Mouse (Mus musculus): ENCODE results near the gene Nfam1.

Gene Nfam1

DNA sequence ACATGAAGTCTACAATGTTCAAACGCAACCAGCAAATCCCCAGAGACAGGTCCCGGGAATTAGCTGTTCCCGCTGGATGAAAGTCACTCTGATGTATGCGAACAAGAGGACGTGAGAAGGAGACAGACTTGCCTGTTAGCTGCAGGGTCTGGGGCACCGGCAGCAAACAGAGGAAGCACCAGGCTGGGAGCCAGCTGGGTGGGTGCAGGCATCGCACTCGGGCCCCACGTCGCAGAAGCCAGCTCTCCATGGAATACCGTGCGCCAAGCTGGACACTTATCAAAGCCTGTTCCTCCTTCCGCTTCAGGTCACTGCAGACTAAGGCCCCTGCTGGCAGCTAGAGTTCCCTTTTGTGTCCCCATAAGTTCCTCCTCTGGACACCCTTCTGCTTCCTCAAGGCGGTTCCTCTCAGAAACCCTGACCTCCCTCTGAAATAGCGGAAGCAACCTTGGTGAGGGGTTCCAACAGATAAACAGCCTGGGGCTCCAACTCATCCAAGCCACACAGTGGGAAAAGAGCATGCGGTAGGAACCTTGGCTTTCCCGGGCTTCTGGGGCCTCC, at the start of gene Nfam1:
Gene Nfam1 (minus strand): TSS at position 326 of the 561 bp plus-strand sequence.
- in situ Hi-C loops (cut with MboI, MseI) = no loop called here

DNA sequence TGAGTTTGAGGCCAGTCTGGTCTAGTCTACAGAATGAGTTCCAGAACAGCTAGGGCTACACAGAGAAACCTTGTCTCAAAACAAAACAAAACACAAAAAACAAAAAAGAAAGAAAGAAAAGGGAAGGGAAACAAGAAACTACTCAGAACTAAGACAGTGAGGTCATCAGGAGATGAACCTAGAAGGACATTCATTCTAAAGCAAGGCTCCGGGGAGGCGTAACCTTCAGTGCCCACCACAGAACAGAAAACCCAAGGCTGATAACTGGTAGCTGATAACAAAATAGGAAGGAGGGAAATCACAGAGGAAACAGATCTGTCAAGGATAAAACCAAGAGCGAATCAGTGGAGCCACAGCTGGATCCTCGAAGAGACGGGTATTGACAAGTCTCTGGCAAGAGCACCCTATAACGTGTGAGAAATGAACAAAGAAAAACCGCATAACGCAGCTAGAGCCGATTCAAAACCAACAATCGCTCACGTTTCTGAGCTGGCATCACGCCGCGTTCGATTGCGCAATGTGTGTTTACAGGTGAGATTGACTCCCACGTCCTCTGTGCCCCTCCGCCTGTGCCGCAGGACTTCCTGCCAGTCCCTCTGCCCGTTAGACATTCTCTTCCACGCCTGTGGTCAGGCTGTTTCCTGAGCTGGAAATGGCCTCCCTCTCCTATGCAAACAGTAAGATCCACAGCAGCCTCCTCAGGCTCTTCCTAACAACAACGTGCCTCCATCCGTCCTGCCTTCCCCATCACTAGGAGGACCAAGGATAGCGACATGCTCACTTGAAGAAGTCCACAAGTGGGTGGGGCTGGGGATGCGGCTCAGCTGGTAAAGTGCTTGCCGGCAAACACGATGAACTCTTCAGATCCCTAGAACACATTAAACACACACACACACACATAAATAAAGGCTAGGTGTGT, 42.8 kb upstream of the Nfam1 start:
- in situ Hi-C loops (cut with MboI, MseI) = no loop called here

DNA sequence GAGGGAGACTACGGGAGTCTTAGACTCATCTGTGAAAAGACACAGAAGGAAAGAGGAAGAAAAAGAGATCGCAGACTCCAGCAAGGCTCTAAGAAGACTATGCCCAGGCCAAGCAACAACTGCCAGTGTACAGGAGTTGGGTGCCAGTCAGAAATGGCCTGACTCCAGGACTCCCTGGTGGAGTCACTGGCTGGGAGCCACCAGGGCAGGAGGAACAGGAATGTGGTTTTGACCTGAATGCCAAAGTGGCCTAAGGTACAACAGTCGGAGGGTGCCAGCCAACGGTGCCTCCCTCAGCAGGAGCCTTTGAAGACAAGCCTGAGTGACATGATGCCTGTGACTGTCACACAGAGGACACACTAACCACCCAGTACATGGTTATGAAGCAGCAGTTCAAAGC, 41.1 kb upstream of the Nfam1 start:
- in situ Hi-C loops (cut with MboI, MseI) = no loop called here

DNA sequence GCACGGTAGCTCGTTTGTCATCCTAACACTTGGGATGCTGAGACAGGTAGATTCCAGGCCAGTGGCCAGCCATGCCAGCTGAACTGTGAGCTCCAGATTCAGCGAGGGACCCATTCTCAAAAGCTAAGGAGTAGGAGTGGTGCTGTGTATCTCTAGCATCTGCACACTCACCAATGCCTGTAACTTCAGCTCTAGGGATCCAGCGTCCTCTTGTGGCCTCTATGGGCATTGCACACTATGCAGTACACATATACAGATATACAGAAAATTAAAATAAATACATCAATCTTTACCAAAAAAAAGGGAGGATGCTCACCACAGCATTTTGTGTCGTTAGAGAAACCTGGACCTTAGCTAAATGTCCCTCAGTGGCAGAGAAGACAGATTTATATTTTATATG, 38.6 kb upstream of the Nfam1 start:
- in situ Hi-C loops (cut with MboI, MseI) = no loop called here

DNA sequence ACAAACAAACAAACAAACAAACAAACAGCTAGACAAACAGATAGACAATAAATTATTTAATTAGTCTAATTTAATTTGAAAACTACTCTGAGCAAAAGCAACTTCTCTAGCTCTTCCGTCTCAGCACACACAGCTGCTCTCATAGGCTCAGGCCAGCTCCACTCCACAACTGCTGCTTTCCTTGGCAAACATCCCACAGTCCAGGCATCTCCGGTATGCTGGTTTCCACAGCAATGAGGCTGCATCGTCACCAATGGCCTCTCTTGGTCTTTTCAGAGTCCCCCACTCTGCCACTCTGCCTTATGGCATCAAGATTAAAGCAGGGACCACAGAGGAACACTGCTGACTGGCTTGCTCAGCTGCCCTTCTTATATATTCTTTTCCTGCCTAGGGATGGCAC, 37.8 kb upstream of the Nfam1 start:
- in situ Hi-C loops (cut with MboI, MseI) = no loop called here

DNA sequence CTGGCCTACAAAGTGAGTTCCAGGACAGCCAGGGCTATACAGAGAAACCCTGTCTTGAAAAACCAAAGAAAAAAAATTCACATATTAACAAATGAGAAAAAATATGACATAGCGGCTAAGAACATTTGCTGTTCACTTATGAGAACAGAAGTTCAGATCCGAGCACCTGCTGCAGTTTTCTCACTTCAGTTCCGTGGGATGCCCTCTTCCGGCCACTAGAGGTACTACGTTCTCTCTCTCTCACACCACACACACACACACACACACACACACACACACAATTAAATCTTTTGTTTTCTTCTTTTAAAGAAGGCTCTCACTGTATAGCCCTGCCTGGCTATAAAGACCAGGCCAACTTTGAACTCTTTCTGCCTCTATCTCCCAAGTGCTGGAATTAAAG, 35.2 kb upstream of the Nfam1 start:
- in situ Hi-C loops (cut with MboI, MseI) = loop anchor here (10.0 kb wide), 2 partner anchors 513 to 727 kb away; partner anchors contain the start of gene Cyp2d12

DNA sequence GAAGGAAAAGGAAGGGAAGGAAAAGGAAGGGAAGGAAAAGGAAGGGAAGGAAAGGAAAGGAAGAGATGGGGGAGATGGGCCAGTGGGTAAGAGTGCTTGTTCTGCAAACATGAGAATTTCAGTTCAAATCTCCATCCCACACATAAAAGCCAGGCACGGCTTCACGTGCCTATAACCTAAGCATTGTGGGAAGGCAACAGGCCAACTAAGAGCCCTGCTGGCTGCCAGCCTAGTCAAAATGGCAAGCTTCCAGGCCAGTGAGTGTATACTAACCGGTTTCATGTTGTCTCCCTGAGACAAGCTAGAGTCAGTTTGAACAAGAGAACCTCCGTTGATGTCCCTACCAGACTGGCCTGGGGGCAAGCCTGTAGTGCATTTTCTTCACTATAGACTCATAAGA, 32.4 kb upstream of the Nfam1 start:
- in situ Hi-C loops (cut with MboI, MseI) = loop anchor here (10.0 kb wide), 2 partner anchors 511 to 729 kb away; partner anchors contain the start of gene Cyp2d12

DNA sequence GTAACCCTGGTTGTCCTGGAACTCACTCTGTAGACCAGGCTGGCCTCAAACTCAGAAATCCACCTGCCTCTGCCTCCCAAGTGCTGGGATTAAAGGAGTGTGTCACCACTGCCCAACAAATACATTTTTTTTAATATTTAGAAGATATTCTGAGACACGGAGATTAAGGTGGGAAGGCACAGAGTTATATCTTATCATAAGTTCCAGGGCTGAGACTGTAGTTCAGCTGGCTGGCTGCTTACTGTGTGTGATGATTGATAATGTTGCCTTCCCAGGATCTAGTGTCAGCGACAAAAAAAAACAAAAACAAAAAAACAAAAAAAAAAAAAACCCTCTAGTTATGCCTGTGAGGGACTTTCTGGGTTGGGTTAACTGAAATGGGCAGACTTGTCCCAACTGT, 29.5 kb upstream of the Nfam1 start:
- in situ Hi-C loops (cut with MboI, MseI) = loop anchor here (10.0 kb wide), 2 partner anchors 508 to 732 kb away; partner anchors contain the start of gene Cyp2d12

DNA sequence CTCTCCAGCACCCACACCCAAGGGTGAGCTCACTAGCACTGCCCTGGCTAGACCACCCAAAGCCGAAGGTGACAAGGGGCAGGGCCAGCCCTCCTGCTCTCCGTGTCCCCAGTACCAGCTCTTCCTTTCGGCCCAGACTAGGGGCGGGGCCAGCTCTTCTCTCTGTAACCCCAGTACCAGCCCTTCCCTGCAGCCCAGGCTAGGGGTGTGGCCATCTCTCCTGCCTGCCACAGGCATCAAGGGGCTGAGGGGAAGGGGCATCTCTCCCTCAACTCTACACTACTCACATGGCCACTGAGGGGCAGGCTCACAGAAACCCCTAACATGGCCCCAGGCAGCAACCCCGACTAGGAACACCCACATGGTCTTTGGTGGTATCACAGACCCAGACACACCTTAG, 28.6 kb upstream of the Nfam1 start:
- in situ Hi-C loops (cut with MboI, MseI) = loop anchor here (10.0 kb wide), 2 partner anchors 507 to 733 kb away; partner anchors contain the start of gene Cyp2d12

DNA sequence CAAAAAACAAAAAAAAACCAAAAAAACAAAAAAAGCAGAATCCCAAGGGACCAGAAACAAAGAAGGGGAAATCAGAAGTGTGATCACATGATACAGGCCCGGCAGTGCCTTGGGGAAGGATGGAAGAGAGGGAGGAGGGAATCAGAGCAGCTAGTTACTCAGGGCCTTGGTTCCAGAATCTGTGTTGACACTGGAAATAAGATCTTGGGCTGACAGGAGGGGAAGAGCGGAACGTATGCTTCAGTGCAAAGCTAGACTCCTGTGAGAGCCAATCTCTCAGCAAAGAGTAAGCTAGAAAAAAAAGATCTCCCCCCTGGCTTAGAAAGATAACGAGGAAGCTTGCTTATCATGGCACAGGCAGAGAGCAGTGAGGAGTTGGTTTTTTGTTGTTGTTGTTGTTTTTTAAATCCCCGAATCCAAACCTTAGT, 26.1 kb upstream of the Nfam1 start:
- in situ Hi-C loops (cut with MboI, MseI) = no loop called here

DNA sequence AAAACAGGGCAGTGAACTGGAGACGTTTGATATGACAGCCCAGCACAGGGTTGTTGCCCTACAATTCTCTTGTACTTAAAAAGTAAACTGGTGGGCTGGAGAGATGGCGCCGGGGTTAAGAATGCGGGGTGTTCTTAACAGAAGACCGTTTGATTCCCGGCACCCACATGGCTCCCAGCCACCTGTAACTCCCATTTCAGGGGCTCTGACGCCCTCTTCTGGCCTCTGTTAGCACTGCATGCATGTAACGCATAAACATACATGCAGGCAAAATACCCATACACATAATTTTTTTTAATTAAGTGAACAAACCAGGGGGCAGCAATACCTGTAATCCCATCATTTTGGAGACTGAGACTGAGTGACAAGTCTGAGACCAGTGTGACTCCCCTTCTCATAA, 24.4 kb upstream of the Nfam1 start:
- in situ Hi-C loops (cut with MboI, MseI) = no loop called here

DNA sequence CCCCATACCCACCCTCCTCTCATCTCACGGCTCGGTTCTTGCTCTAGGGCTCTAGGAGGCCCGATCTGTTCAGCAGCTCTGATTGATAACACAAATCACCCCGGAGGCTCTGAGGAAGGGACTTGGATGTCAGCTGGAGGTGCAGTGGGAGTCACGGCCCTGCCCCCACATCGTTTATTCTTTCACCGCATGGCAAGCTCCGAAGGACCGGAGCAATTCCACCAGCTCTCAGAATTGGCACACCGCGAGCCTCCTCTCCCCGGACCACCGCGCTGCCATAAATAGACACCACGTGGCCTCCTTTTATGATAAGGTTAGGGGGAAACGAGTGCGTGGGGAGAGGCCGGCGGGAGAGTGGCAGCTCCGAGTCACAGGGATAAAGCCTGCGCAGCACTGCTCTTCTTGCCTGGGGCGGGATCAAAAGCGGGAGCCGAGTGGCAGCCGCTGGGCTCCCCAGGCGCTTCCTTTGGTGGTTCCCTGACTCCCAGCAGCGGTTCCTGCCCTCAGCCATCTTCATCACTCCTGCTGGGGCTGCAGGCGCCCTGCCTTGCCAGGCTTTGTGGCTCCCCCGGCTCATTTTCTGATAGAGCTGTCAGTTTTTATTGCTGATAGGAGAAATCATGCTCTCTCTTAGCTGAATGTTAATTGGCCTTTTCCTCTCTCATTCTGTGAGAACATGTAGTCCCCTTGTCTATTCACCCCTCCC, 23.4 kb upstream of the Nfam1 start:
- in situ Hi-C loops (cut with MboI, MseI) = no loop called here

DNA sequence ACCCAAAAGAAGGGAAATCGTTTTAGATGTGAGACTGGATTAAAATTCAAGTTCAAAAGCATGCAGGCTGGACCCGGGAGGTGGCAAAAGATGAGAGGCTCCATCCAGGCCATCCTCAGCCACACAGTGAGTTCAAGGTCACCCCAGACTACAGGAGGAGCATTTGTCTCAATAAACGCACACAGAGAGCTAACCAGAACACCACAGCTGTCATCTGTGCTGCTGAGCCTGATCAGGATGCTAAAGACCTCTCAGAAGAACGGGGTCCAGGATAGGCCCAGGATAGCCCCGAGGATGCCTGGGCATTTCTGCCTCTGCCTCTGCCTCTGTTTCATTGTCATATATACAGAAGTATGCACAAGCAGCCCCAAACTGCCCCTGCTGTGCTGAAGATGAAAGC, 22.5 kb upstream of the Nfam1 start:
- in situ Hi-C loops (cut with MboI, MseI) = no loop called here

DNA sequence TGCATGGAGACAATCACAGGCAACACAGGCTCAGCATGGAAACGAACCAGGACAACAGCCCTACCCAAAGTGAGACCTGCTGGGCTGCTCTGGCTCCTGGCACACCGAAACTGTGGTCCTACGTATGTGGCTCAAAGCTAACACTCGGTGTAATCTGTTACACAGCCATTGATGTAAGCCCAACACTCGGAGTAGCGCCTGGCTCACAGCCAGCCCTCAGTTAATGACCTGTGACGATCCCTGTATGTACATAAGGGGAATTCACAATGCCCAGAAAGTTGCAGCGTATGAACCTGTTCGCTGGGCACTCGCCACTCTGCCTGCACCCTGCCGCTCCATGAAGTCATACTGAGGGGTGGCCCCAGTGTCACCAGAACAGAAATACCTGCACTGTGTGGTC, 20.2 kb upstream of the Nfam1 start:
- in situ Hi-C loops (cut with MboI, MseI) = loop anchor here (5.0 kb wide), 1 partner anchor 371 kb away; no protein-coding TSS in a partner anchor

DNA sequence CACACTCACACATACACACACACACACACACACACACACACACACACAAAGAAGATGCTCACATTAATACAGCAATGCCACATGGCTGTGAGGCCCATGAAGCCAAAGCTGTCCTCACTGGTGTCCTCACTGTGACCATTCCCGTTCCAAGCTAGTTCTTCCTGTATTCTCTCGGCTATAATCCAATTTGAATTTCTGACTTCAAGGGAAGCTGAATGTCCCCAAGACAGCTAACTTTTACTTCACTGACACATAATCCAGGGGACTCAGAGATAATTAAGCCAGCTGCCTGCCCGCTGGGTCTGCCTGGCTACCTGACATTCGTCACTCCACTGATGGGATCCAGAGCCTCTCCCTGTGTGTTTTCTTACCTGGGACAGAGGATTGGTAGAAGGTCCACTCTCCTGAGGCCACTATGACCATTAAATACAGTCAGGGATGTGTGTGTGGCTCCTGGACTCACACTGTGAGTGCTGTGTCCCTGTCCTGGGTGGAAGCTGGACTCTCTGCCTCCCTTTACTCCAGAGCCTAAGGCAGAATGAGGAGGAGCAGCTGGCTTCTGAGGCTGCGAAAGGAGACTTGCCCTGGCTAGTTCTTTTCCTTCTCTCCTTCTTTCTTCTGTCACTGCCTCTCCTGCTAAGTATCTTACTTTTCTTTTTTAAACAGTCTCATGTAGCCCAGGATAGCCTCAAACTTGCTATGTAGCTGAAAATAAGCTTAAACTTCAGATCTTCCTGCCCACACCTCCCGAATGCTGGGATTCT, 19.4 kb upstream of the Nfam1 start:
- in situ Hi-C loops (cut with MboI, MseI) = loop anchor here (5.0 kb wide), 1 partner anchor 370 kb away; no protein-coding TSS in a partner anchor

DNA sequence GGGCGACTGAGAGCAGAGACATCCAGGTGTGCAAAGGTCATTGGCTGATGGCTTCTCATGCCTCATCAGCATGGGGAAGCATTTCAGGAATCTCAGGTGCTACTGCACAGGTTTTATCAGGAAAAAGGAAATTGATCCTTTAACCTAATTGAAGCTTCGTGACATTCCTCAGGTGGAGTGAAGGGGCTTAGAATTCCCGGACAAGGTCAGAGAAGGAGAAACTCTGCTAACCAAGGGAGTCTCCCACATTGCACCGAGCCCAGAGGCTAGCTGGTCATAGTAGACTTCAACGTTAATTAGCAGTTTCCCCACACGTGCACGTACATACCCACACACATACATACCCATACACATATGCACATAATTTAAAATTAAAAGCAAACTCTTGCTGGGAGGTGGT, 13.6 kb upstream of the Nfam1 start:
- in situ Hi-C loops (cut with MboI, MseI) = loop anchor here (10.0 kb wide), 1 partner anchor 58 kb away; no protein-coding TSS in a partner anchor

DNA sequence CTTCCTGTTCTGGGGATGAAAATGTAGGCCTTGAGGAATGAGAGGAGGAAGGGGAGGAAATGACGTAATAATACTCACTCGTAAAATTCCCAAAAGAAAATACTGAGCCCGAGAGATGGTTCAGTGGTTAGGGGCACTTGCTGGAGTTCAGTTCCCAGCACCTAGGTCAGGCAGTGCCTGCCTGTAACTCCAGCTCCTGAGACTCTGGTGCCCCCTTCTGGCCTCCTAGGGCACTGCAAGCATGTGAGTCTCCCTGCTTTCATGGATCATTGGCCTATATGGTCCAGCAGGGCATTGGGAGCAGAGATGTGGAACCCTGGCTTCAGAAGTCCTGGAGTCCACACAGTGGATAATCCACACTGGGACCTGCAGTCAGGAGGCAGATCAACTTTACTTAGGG, 13.2 kb upstream of the Nfam1 start:
- in situ Hi-C loops (cut with MboI, MseI) = loop anchor here (10.0 kb wide), 1 partner anchor 58 kb away; no protein-coding TSS in a partner anchor

DNA sequence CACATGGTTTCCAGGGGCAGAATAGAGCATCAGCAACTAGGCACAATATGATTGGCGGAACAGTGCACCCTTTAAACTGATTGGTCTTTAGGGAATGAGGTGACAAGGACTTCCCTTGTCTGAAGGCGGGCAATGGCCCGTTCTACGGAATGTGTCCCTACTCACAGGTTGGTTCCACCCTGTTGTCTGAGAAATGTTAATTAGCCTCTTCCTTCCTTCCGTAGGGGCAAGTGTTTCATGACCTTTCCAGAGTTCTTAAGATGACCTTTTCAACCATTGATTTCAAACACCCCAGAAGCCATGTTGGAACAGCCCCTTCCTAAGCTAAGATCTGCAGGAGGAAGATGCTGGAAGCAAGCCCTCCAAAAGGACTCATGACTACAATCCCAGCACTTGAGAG, 12.5 kb upstream of the Nfam1 start:
- in situ Hi-C loops (cut with MboI, MseI) = loop anchor here (10.0 kb wide), 1 partner anchor 59 kb away; no protein-coding TSS in a partner anchor

DNA sequence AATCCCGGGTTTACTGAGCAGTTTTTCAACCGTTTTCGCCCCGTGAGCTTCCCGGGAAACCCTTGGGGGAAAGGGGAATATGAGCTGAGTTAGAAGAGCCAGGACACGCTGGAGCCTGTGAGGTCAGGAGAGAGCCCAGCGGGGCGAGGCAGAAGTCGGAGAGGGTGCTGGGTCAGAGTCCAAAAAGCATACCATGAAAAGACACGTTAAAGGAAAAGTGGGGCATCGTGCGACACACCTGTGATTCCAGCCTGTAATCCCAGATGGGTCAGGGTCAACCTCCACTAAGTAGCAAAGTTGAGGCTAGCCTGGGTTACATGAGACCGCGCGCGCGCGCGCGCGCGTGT, 10.2 kb upstream of the Nfam1 start:
- in situ Hi-C loops (cut with MboI, MseI) = loop anchor here (5.0 to 10.0 kb wide), 2 partner anchors 61 to 241 kb away; no protein-coding TSS in a partner anchor

DNA sequence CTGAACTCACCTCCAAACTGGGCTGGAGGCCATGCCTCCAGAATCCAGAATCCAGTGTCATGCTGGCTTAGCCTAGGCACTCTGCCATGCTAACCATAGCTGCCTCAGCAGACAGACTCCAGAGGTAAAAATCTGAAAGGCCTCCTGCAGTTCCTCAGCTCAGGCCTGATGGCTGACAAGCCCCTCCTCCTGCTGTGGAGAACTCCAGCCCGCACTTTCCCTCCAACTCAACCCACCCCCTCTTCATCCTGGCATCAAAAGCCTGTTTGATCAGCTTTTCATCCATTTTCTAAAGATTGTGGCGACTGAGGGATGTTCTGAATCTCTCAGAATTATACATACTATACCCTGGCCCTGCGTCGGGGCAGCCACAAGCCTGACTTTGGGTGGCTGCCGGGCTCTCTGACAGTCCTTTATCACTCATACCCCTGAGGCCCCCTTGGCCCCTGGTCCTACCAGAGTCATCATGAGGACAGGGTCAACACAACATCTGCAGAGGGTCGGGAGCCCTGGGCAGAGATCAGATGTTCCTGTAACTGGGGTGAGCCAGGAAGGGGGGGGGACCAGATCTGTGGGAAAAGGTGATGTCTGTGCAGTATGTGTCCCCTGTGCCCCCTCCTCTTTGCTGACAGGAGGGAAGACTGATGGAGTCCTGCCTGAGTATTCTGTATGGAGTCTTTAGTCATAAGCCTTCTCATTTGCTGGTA, 9.7 kb upstream of the Nfam1 start:
- in situ Hi-C loops (cut with MboI, MseI) = loop anchor here (5.0 to 10.0 kb wide), 2 partner anchors 62 to 241 kb away; no protein-coding TSS in a partner anchor

Data from regulatory T cell (primary cell).